ENCODE assay signal across 7 mouse cellular contexts in genomic region chr3:130060396-130061029, GRCm38 (mm10). TPM values are rescaled to one million over a fixed set of nuclear protein-coding genes. Genes with fewer than 3 reads are reported as not detected.
DNase-seq lines count a peak whose midpoint lies in the region; ATAC-seq and TF ChIP-seq lines count a peak whose summit lies in the region.

No protein-coding gene starts in this region.

- peak overlapping the region; percentile 74 for H3K4me2 ChIP-seq in intestine, postnatal 0 days (replicated peaks; ENCODE audit: low read depth)
- H3K4me2 ChIP-seq in limb, embryonic 12.5 days = peak overlapping the region; percentile 70
- H3K4me2 ChIP-seq in midbrain, embryonic 14.5 days (ENCODE audit: low read length) = peak overlapping the region; percentile 83

- no peaks in the 10 kb centered on the region for H3K9me3 ChIP-seq in intestine, postnatal 0 days (ENCODE audit: control insufficient read depth)
- no peaks in the 10 kb centered on the region for H3K9me3 ChIP-seq in limb, embryonic 12.5 days
- H3K9me3 ChIP-seq in midbrain, embryonic 14.5 days (ENCODE audit: control insufficient read depth, low read length) = no peaks in the 10 kb centered on the region

- H3K27ac ChIP-seq in intestine, postnatal 0 days (ENCODE audit: low read depth, low read length) = peak overlapping the region; percentile 99
- peak overlapping the region; percentile 99 for H3K27ac ChIP-seq in limb, embryonic 12.5 days
- peak overlapping the region; percentile 94 for H3K27ac ChIP-seq in midbrain, embryonic 14.5 days (replicated peaks; ENCODE audit: low read depth, low read length)

- H3K36me3 ChIP-seq in intestine, postnatal 0 days (ENCODE audit: control insufficient read depth, insufficient read depth) = no peaks in the 10 kb centered on the region
- peaks cover 10% of the 10 kb centered on the region; the same call in 1 of the 2 replicates for H3K36me3 ChIP-seq in limb, embryonic 12.5 days
- H3K36me3 ChIP-seq in midbrain, embryonic 14.5 days (ENCODE audit: control insufficient read depth, insufficient read depth, low read length) = no peaks in the 10 kb centered on the region

- no peaks in the 10 kb centered on the region for H3K27me3 ChIP-seq in intestine, postnatal 0 days (replicated peaks; ENCODE audit: control insufficient read depth, insufficient read depth, low read length)
- H3K27me3 ChIP-seq in limb, embryonic 12.5 days = no peaks in the 10 kb centered on the region
- H3K27me3 ChIP-seq in midbrain, embryonic 14.5 days (ENCODE audit: control insufficient read depth, insufficient read depth, low read length) = no peaks in the 10 kb centered on the region

- peak; percentile 62 for DNase-seq in adrenal gland, adult 8-10 months
- DNase-seq in embryo, embryonic 11 days = peak; percentile 92
- DNase-seq in gastrocnemius, postnatal 4 days (ENCODE audit: low spot score in 2 of 2) = peak; percentile 69 to 85
- peak; percentile 95 for DNase-seq in midbrain, embryonic 14.5 days
- peak; percentile 79 to 85 for DNase-seq in spleen, adult 18-20 months

- H3K9ac ChIP-seq in intestine, postnatal 0 days (ENCODE audit: low read depth, low read length) = peak overlapping the region; percentile 96
- peak overlapping the region; percentile 98 for H3K9ac ChIP-seq in limb, embryonic 12.5 days (replicated peaks)
- H3K9ac ChIP-seq in midbrain, embryonic 14.5 days (replicated peaks; ENCODE audit: low read length) = peak overlapping the region; percentile 97

- peak; percentile 83 for ATAC-seq in intestine, postnatal 0 days
- peak; percentile 94 for ATAC-seq in limb, embryonic 12.5 days (ENCODE audit: insufficient number of reproducible peaks, insufficient read depth, low FRiP score, low TSS enrichment, low read depth)
- ATAC-seq in midbrain, embryonic 14.5 days (ENCODE audit: low FRiP score, low TSS enrichment) = peak; percentile 95

- peak; percentile 75 for TF ChIP-seq CTCF in intestine, postnatal 0 days (IDR thresholded peaks at IDR 0.05; ENCODE audit: low read depth)

- under 1% methylated on average over 62 of the region's 92 CpGs for WGBS in intestine, postnatal 0 days
- WGBS in limb, embryonic 12.5 days = 2% methylated on average over 73 of the region's 92 CpGs
- under 1% methylated on average over 82 of the region's 92 CpGs for WGBS in midbrain, embryonic 14.5 days

- peaks cover 9% of the 10 kb centered on the region for H3K4me1 ChIP-seq in intestine, postnatal 0 days (replicated peaks; ENCODE audit: control insufficient read depth, insufficient read depth, low read length)
- H3K4me1 ChIP-seq in limb, embryonic 12.5 days (replicated peaks) = peaks cover 32% of the 10 kb centered on the region
- peaks cover 22% of the 10 kb centered on the region for H3K4me1 ChIP-seq in midbrain, embryonic 14.5 days (ENCODE audit: control insufficient read depth, insufficient read depth, low read length)

- peak overlapping the region; percentile 84 for H3K4me3 ChIP-seq in intestine, postnatal 0 days (ENCODE audit: low read depth, low read length)
- peak overlapping the region; percentile 99 for H3K4me3 ChIP-seq in limb, embryonic 12.5 days (replicated peaks)
- H3K4me3 ChIP-seq in midbrain, embryonic 14.5 days (replicated peaks; ENCODE audit: low read depth, low read length) = peak overlapping the region; percentile 84

RNA-seq across cellular contexts. Expression of gene Sec24b, which starts 0.8 kb away (rescaled TPM):
- 10 to 100 TPM; 61.0 to 96.2 (median 73.9) TPM for total RNA-seq in adrenal gland, adult 8-10 months (2022)
- 10 to 100 TPM; 49.7 to 51.5 TPM for total RNA-seq in gastrocnemius, postnatal 4 days (2021)
- 13.1 and 13.4 TPM in 2 replicates for polyA plus RNA-seq in intestine, postnatal 0 days (2015; fragmentation: Nextera tagmentation; extraction: Ambion mirVana)
- 31.8 and 36.3 TPM in 2 replicates for polyA plus RNA-seq in limb, embryonic 12.5 days (2016; fragmentation: Nextera tagmentation; extraction: Ambion mirVana)
- polyA plus RNA-seq in midbrain, embryonic 14.5 days (2014; fragmentation: Nextera tagmentation; extraction: Ambion mirVana) = 30.6 and 36.3 TPM in 2 replicates

Comparison
In these comparisons a context has a peak if more than half of its experiments do, and no peak if none do; other contexts are left out.
1. Peak in every context shown above with its lines: DNase-seq, ATAC-seq, H3K4me3 ChIP-seq and H3K27ac ChIP-seq.